Mouse (Mus musculus): ENCODE results near the gene Sprr2a2. TPM values are rescaled to one million over a fixed set of nuclear protein-coding genes. Genes with fewer than 3 reads are reported as not detected.

Gene Sprr2a2
- polyA plus RNA-seq, 1 experiment = 133 TPM

Other genes starting within 250 kb of the Sprr2a2 start
- gene Pglyrp3, start 201.3 kb upstream of the Sprr2a2 start, polyA plus RNA-seq (2011; ENCODE audit: insufficient read depth, insufficient read length, low read depth, missing spikeins) = not detected in 2 replicates
- 0.34 and 0.38 TPM in 2 replicates for gene Lor, start 132.8 kb upstream of the Sprr2a2 start, polyA plus RNA-seq (2011; ENCODE audit: insufficient read depth, insufficient read length, low read depth, missing spikeins)
- not detected in 2 replicates for gene Prr9, start 92.0 kb upstream of the Sprr2a2 start, polyA plus RNA-seq (2011; ENCODE audit: insufficient read depth, insufficient read length, low read depth, missing spikeins)
- not detected in 2 replicates for gene Lelp1, start 73.2 kb upstream of the Sprr2a2 start, polyA plus RNA-seq (2011; ENCODE audit: insufficient read depth, insufficient read length, low read depth, missing spikeins)
- 1.4 and 1.7 TPM in 2 replicates for gene Sprr2a1, start 121 bp upstream of the Sprr2a2 start, polyA plus RNA-seq (2011; ENCODE audit: insufficient read depth, insufficient read length, low read depth, missing spikeins)
- gene Sprr2a3, start 69.5 kb downstream of the Sprr2a2 start, polyA plus RNA-seq (2011; ENCODE audit: insufficient read depth, insufficient read length, low read depth, missing spikeins) = 36.5 and 39.1 TPM in 2 replicates
- not detected in 2 replicates for gene Sprr2b, start 100.7 kb downstream of the Sprr2a2 start, polyA plus RNA-seq (2011; ENCODE audit: insufficient read depth, insufficient read length, low read depth, missing spikeins)
- not detected in 2 replicates for gene Sprr2d, start 123.2 kb downstream of the Sprr2a2 start, polyA plus RNA-seq (2011; ENCODE audit: insufficient read depth, insufficient read length, low read depth, missing spikeins)
- gene Sprr2e, start 136.2 kb downstream of the Sprr2a2 start, polyA plus RNA-seq (2011; ENCODE audit: insufficient read depth, insufficient read length, low read depth, missing spikeins) = not detected in 2 replicates
- gene Sprr2f, start 149.3 kb downstream of the Sprr2a2 start, polyA plus RNA-seq (2011; ENCODE audit: insufficient read depth, insufficient read length, low read depth, missing spikeins) = not detected in 2 replicates
- gene Sprr2h, start 169.8 kb downstream of the Sprr2a2 start, polyA plus RNA-seq (2011; ENCODE audit: insufficient read depth, insufficient read length, low read depth, missing spikeins) = not detected in 2 replicates
- not detected in 2 replicates for gene Sprr2i, start 192.1 kb downstream of the Sprr2a2 start, polyA plus RNA-seq (2011; ENCODE audit: insufficient read depth, insufficient read length, low read depth, missing spikeins)
- not detected in 2 replicates for gene Sprr2j-ps, start 202.2 kb downstream of the Sprr2a2 start, polyA plus RNA-seq (2011; ENCODE audit: insufficient read depth, insufficient read length, low read depth, missing spikeins)
- 41.5 and 42.0 TPM in 2 replicates for gene Gm9774, start 213.5 kb downstream of the Sprr2a2 start, polyA plus RNA-seq (2011; ENCODE audit: insufficient read depth, insufficient read length, low read depth, missing spikeins)
- gene Sprr2k, start 216.7 kb downstream of the Sprr2a2 start, polyA plus RNA-seq (2011; ENCODE audit: insufficient read depth, insufficient read length, low read depth, missing spikeins) = not detected in 2 replicates
- gene Sprr1b, start 222.9 kb downstream of the Sprr2a2 start, polyA plus RNA-seq (2011; ENCODE audit: insufficient read depth, insufficient read length, low read depth, missing spikeins) = not detected in 2 replicates
- gene Sprr3, start 242.8 kb downstream of the Sprr2a2 start, polyA plus RNA-seq (2011; ENCODE audit: insufficient read depth, insufficient read length, low read depth, missing spikeins) = not detected in 2 replicates